Mouse (Mus musculus) kidney, adult 11 months (tissue): ENCODE data around the gene Hist1h1a.
"Not testable (repeated sequence)": the region's sequence is repeated elsewhere in the genome, so short reads cannot be mapped to it uniquely, and the experiment has no call there.

Experiments used
- DNase-seq: peaks from one replicate; pipeline ENCODE4 v3.0.0; 2022

Gene Hist1h1a

DNA sequence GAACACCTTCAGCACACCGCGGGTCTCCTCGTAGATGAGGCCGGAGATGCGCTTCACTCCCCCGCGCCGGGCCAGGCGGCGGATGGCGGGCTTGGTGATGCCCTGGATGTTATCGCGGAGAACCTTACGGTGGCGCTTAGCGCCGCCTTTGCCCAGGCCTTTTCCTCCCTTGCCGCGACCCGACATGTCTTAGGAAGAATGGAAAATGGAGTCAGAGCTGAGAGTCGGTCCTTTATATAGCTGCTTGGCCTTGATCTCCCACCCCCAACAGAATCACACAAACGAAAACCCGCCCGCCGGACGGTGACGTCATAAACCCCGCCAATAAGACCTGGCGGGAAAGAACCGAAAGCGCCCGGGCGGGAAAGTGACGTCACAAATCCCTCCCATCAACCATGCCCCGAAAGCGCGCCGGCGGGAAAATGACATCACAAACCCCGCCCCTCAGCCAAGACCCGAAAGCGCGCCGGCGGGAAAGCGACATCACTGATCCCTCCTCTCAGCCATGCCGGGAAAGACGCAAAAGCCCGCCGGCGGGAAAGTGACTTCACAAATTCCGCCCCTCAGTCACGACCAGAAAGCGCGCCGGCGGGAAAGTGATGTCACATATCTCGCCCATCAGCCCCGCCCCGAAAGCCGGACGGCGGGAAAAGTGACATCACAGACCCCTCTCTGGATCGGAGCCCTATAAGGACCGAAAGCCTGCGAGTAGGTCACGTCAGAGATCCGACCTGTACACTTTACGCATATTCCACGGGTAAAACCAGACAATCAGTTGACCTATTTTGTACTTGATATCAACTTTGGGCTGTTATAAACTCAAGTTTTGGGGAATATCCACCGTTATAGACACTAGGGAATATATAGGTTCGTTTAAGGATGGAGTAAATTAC lies 2.2 kb upstream of the Hist1h1a start, which contains the start of gene Hist1h4a:
TSS of gene Hist1h4a (minus strand) at position 259 of the 893 bp plus-strand sequence.
- DNase-seq, result peak; percentile 94

DNA sequence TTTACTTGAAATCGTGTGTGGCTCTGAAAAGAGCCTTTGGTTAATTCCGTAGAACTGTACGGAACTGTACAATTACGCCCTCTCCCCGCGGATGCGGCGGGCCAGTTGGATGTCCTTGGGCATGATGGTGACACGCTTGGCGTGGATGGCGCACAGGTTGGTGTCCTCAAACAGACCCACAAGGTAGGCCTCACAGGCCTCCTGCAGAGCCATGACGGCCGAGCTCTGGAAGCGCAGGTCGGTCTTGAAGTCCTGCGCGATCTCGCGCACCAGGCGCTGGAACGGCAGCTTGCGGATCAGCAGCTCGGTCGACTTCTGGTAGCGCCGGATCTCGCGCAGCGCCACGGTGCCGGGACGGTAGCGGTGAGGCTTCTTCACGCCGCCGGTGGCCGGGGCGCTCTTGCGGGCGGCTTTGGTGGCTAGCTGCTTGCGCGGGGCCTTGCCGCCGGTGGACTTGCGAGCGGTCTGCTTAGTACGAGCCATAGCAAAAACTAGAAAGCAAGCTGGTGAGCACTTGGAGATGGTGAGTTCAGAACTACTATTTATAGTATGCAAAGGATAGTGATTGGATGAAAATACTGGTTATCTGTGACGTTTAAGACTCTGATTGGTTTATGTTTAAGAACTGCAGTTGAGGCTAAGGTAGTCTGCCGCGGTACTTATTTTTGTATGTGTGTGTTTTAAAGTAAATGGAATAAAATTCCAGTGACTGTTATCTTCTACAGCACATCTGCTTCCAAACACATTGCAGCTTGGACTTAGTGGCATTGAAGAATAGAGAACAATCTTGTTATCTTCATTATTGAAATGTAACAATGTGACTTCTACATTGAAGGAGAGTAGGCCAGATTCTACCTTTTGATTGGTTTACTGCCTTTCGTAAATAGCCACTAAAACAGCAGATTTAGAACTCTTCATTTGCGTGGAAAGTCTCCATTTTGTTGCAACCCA lies 1.3 kb upstream of the Hist1h1a start, which contains the start of gene Hist1h3a:
TSS of gene Hist1h3a (minus strand) at position 516 of the 951 bp plus-strand sequence.
- DNase-seq, result peak; percentile 40

DNA sequence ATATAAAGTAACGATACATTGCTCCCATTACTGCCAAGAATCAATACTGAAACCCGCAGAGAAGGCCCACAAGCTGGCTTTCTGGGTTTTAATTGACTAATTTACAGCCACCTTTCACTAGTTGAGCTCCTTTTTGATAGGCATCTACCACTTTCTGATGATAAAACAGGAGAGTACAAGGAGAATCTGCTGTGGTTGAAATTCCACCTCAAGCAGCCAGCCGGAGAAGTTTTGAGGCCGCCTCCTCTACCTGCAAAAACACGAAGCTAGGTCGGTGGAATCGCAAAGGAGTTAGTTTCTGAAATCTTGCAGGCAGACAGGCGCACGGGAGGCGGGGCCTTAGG lies 252 bp upstream of the Hist1h1a start:
- no peak for DNase-seq

DNA sequence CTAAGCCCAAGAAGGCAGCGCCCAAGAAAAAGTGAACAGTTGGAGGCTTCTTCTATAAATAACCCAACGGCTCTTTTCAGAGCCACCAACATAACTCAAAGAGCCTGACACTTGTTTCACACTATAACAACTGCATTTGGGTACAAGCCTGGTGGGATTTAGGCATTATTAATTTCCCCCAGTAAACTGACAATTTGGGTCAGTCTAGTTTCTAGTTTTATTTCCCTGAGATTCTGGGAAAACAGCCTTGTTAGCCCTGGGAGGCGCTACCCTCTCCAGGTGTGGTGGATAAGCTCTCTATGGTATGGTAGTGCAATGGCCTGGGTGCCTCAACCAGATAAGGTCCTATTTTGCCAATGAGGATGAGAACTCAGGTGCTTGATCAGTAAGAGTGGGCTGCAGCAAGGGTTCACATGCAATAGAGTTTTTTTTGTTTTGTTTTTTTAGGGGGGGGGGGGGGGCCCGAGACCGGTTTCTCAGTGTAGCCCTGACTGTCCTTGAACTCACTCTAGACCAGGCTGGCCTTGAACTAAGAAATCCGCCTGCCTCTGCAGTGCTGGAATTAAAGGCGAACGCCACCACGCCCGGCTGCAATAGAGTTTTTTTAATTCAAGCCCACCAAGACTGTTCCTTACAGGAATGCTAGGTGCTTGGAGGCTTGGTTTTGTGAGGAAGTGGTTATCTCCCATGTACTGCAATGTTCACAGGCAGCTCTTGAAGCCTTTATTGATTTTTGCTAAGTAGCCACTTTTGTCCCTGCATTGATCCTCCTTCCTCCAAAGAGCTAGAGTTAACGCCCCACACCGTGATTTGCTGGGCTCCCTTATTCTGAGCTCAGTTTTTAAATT lies 1.1 kb downstream of the Hist1h1a start:
- no peak for DNase-seq

DNA sequence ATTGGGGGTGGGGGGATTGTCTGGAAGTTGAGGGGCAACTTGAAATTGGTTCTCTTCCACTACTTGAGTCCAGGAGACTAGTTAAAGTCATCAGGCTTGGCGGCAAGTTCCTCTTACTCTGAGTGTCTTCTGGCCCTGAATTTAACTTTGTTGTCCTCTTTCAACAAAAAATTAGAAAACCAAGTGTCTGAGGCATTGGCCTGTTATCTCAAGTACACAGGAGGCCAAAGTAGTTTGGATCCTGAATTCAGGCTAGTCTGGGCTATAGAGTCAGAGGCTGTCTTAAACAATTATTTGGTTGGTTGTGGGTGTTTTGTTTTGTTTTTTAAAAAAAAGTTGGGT lies 1.7 kb downstream of the Hist1h1a start:
- DNase-seq, result no peak

DNA sequence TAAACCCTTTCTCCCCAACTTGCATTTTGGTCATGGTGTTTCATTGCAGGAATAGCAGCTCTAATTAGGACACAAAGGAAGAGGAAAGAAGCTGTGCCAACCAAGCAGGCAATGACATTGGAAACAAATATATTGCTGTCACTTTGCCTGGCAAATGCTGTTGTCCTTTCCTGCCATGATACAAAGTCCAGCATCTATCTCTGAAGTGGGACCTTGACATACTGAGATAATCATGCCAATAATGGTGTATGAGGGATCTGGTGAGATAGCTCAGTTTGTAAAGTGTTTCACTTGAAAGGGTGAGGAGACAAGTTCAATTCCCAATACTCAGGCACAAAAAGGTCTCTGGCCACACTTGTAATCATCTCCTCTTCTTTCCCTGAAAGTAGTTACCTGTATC lies 3.3 kb downstream of the Hist1h1a start:
- DNase-seq, result no peak

DNA sequence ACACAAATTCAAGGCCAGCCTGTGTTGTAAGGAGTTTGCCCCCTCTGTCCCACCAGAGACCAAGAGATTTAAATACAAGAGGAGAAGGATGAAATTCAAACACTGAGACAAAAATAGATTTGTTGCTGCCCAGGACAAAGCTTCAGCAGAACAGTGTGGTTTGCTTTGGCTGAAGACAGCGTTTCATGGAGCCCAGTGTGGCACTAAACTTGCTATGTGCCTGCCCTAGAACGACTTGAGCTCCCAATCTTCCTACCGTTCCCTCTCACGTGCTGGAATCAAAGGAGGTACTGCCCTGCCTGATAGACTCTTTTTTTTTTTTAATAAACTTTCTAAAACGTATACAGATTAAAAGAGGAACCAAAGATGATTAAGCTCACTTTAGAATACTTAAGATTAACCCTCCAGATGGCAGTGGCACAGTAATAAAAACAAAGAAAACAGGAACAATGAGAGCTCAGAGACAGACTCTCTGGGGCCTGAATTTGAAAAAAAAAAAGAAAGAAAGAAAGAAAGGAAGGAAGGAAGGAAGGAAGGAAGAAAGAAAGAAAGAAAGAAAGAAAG lies 5.5 kb downstream of the Hist1h1a start:
- no peak for DNase-seq

DNA sequence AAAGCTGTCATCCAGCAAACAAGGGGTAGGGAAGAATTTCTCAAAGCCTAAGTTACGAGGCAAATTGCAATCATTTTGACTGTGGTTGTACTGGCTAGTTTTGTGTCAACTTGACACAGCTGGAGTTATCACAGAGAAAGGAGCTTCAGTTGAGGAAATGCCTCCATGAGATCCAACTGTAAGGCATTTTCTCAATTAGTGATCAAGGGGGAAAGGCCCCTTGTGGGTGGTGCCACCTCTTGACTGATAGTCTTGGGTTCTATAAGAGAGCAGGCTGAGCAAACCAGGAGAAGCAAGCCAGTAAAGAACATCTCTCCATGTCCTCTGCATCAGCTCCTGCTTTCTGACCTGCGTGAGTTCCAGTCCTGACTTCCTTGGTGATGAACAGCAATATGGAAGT lies 6.1 kb downstream of the Hist1h1a start, which contains the start of gene Trim38:
TSS of gene Trim38 (plus strand) at position 301 of the 400 bp plus-strand sequence.
- not testable (repeated sequence) for DNase-seq

DNA sequence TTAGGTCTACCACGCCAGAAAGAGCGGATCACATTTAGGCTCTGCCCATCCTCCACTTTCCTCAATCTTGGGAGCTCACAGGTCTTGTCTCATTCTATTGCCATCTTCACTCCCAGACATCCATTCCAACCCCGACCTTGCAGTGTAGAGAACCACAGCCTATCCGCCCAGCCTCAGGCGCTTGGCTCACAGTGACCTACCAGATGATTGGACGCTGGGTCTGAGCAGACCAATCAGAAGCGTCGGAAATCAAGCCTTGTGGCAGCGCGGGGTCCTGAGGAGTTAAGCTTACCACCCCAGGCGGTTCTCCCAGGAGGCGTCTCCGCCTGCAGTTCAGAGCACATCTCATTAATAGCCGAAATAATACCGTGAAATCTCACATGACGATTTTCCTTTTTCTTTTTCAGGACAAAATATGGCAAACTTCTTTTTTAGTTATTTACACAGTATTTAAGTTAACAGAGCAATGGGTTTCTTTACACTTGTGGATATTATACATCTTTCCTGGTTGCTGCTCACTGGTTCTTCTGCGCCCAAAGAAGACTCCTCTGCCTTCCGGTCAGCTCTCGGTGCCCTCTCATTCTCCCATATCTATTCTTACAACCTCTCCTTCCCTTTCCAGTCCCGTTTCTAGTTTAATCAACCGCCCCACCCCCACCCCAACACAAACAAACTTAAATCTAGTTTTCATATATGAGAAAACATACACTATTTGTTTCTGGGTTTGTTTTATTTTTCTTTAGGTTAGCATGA lies 9.3 kb downstream of the Hist1h1a start:
- no peak for DNase-seq

DNA sequence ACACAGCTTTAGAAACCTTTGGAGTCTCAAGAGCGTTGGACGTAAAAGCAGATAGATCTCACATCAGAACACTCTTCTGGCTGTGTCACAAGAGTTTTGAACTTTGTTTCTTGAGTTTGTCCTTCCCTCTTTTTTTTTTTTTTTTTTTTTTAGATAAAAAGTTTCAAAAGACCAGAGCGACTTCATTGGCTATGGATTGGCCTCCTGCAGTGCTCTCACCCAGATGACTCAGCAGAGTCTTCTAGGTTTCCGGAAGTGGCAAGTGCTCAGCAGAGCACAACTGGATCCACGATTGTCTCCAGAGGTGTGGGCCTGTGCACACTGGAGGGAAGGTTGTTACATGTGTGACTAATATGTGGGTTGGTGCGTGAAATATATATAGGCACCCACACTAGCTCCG lies 14.9 kb downstream of the Hist1h1a start:
- no peak for DNase-seq

DNA sequence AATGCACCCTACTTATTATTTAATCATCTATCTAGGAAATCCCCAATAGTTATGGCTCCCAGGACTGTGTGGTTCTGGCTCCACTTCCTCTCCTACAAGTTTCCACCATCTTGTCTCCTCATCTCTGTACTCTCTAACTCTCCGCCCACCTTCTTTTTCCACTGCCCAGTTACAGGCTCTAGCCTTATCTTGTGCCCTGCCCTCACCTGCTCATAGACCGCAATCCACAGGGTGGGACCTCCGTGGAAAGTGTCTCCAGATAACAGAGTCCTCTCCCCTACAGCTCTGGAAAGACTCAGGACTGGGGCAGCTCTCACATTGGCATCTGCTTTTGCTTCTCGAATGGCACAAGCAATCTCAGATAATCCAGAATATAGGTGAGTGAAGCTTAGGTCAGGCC lies 15.6 kb downstream of the Hist1h1a start:
- DNase-seq, result no peak

DNA sequence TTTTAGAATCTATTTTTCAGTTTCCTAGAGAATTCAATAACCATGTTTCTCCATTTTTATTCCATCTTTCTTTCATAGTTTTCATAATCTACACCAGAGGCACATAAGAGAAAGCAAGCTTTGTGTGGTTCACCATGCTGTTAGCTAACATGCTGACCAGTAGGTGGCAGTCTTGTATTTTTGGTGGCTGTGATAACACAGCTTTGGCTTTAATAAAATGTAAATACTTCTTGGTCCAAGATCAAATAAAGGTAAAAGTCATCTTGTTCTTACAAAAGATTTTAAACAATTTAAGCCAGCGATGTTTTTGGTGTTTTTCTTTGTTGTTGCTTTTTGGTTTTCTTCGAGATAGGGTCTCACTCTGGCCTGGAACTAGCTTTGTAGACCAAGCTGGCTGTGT lies 29.1 kb downstream of the Hist1h1a start:
- peak; percentile 3 for DNase-seq

DNA sequence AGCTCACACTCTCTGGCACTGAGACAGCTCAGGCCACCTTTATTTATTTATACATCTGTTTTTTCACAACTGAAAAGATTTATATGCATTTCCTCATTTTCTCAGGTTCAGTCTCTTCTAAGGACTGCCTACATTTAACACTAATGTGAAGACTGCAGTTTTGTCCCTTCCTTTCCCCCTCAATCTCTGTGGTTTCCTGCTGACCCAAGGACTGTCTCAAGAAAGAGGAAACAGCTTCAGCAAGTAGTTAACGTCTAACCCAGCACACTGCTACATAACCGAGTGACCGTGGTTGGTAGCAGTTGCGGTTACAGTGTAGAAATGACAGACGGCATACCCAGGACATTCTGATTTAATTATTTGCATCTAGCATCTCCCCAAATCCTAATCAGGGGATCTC lies 35.9 kb downstream of the Hist1h1a start:
- no peak for DNase-seq

DNA sequence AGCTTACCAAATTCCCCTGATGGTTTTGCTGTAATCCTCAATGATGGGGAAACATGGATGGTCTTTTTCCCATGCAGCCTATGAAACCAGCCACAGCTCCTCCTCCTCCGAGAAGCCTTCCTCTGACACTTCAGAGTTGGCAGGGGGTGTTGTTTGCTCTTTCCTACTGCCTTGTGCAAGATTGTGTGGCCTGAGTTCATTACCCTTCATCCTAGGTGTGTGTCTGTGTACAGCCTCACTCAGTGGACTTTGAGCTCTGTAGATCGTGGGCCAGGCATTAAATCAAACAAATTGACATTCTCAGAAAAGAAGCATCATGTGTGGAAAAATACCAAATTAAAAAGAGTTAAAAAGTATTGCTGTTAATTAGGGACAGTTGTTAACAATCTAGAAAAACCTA lies 41.1 kb downstream of the Hist1h1a start:
- DNase-seq, result no peak

DNA sequence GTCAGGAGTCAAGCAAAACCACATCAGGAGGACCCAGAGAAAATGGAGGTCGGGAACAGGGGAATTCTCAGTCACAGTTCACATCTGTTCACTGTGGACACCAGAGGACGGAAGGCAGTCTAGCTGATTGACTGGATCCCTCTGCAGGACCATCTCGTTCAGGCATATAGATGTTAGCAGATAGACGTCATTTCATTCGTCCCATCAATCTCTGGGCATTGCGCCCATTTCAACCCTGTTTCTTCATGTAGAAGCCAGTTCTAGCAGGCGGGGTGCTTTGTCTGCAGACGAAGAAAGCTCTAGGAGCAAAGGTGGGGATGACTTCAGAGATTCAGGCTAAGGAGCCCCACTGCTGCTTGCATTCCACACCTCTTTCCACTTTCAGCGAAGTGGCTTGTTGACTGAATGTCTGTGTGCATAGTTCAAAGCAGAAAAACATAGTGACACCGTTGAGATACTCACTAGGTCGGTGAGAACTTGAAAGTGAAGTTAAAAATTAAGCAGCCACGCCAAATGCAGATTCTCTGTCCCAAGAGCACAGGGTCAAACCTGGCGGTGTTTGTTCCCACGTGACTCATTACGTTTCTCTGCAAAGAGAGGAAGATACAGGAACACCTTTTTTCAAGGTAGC lies 43.1 kb downstream of the Hist1h1a start, which contains the start of gene Slc17a2:
TSS of gene Slc17a2 (plus strand) at position 572 of the 631 bp plus-strand sequence.
- peak; percentile 36 for DNase-seq
